Mouse (Mus musculus): ENCODE data around the gene Sumo3. TPM values are rescaled to one million over a fixed set of nuclear protein-coding genes. Genes with fewer than 3 reads are reported as not detected.

The Sumo3 gene
- polyA plus RNA-seq, 1 experiment from 2014 or later: 294 TPM

DNA sequence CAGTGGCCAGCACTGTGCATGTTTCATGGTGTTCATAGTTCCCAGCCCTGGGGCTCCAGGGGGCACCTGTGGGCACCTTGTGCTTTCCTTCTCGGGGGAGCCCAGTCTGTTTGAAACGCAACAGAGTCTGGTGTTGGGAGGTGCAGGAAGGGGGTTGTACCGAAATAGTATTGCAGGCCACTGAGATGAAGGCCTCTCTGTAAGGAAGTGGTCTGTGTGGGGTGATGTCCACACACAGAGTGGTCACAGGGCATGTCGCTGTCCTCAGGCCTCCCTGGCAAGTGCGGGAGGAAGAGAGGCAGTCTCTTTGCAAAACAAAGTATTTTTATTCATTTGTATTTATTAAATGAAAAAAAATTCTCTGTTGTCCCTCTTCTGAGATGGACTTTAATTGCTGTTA lies 39.7 kb downstream of the Sumo3 start:
- no peak overlapping the region for H3K27ac ChIP-seq (ENCODE audit: low read depth, low read length)
- no peaks in the 10 kb centered on the region for H3K4me1 ChIP-seq (ENCODE audit: control insufficient read depth, insufficient read depth, low read length)
- H3K27me3 ChIP-seq (ENCODE audit: control insufficient read depth, insufficient read depth, low read length): no peaks in the 10 kb centered on the region
- peaks cover 60% of the 10 kb centered on the region for H3K36me3 ChIP-seq (ENCODE audit: control insufficient read depth, insufficient read depth, low read length)
- no peak for ATAC-seq (ENCODE audit: low FRiP score, low TSS enrichment)
- H3K9me3 ChIP-seq (ENCODE audit: control insufficient read depth, low read length): no peaks in the 10 kb centered on the region
- WGBS: 90% methylated on average over 5 of the region's 5 CpGs
- H3K4me3 ChIP-seq (ENCODE audit: low read length): no peak overlapping the region
- no peak overlapping the region for H3K9ac ChIP-seq (ENCODE audit: low read depth, low read length)
- H3K4me2 ChIP-seq (replicated peaks; ENCODE audit: low read depth, low read length): no peak overlapping the region

DNA sequence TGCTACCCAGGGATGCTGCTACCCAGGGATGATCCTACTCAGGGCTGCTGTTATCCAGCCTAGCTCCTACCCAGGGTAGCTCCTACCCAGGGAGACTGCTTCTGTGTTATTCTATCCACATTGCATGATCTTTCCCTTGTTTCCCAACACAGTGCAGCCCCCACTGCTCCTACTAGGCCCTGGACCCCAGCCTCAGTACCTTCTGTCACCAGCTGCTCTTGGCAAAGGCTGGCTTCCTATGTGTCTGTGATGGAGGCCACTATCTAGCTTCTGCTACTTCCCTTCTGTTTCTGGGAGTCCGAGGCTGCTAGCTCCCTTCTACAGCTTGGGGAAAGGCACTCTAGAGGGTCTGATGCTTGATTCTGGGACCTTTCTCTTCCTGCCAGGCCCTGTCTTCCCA lies 41.6 kb downstream of the Sumo3 start:
- no peaks in the 10 kb centered on the region for H3K27me3 ChIP-seq (ENCODE audit: control insufficient read depth, insufficient read depth, low read length)
- no peak overlapping the region for H3K9ac ChIP-seq (ENCODE audit: low read depth, low read length)
- no peaks in the 10 kb centered on the region for H3K4me1 ChIP-seq (ENCODE audit: control insufficient read depth, insufficient read depth, low read length)
- no peak for ATAC-seq (ENCODE audit: low FRiP score, low TSS enrichment)
- no peak overlapping the region for H3K4me3 ChIP-seq (ENCODE audit: low read length)
- H3K4me2 ChIP-seq (replicated peaks; ENCODE audit: low read depth, low read length): no peak overlapping the region
- H3K36me3 ChIP-seq (ENCODE audit: control insufficient read depth, insufficient read depth, low read length): peaks cover 42% of the 10 kb centered on the region
- 88% methylated on average over 1 of the region's 1 CpGs for WGBS
- H3K9me3 ChIP-seq (ENCODE audit: control insufficient read depth, low read length): no peaks in the 10 kb centered on the region
- no peak overlapping the region for H3K27ac ChIP-seq (ENCODE audit: low read depth, low read length)

DNA sequence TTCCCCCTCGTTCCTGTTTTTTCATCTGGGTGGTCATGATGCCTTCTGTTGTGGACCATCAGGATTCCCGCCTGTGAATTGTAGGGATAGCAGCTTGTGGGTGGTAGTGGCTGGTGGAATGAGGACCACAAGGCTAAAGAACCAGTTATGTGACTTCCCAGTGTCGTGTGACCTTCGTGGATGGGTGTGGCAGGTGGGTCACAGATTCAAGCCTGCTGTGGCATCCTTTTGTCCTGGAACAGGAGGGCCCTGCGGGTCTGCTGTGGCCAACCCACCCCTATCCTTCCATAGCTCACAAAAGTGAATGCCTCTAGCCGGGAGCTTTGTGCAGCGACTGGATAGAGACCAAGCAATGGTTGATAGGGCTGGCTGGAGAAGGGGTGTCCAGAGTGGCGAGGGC lies 42.0 kb downstream of the Sumo3 start:
- Histone ChIP-seq H3K9me3 (ENCODE audit: control insufficient read depth, low read length) (no peaks in the 10 kb centered on the region), H3K27ac (ENCODE audit: low read depth, low read length) (no peak overlapping the region), H3K4me1 (ENCODE audit: control insufficient read depth, insufficient read depth, low read length) (no peaks in the 10 kb centered on the region), H3K9ac (ENCODE audit: low read depth, low read length) (no peak overlapping the region), H3K4me3 (ENCODE audit: low read length) (no peak overlapping the region), H3K27me3 (ENCODE audit: control insufficient read depth, insufficient read depth, low read length) (no peaks in the 10 kb centered on the region), H3K4me2 (replicated peaks; ENCODE audit: low read depth, low read length) (no peak overlapping the region), H3K36me3 (ENCODE audit: control insufficient read depth, insufficient read depth, low read length) (peaks cover 39% of the 10 kb centered on the region)
- WGBS: 82% methylated on average over 8 of the region's 8 CpGs
- ATAC-seq (ENCODE audit: low FRiP score, low TSS enrichment): no peak

DNA sequence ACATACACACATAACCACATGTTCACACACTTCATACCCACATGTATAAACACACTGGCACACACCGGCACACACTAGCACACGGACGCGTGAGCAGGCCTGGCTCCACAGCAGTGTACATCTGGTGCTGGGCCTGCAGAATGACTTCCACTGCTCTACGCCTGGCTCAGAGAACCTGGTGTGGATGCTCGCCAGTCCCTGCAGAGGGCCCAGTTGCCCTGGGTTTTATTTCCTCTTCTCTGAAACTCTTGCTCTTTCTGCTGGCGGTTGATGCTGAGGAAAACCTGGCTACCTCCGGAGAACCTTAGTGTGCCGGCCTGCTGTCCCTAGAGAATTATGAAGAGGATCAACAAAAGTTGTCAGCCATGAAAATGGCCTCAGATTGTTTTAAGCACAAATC lies 46.1 kb downstream of the Sumo3 start:
- H3K36me3 ChIP-seq (ENCODE audit: control insufficient read depth, insufficient read depth, low read length): no peaks in the 10 kb centered on the region; the same call in 1 of the 2 replicates
- WGBS: 91% methylated on average over 9 of the region's 9 CpGs
- no peak for ATAC-seq (ENCODE audit: low FRiP score, low TSS enrichment)
- H3K9ac ChIP-seq (ENCODE audit: low read depth, low read length): no peak overlapping the region
- no peaks in the 10 kb centered on the region for H3K9me3 ChIP-seq (ENCODE audit: control insufficient read depth, low read length)
- no peaks in the 10 kb centered on the region for H3K4me1 ChIP-seq (ENCODE audit: control insufficient read depth, insufficient read depth, low read length)
- no peaks in the 10 kb centered on the region for H3K27me3 ChIP-seq (ENCODE audit: control insufficient read depth, insufficient read depth, low read length)
- H3K4me3 ChIP-seq (ENCODE audit: low read length): no peak overlapping the region
- no peak overlapping the region for H3K4me2 ChIP-seq (replicated peaks; ENCODE audit: low read depth, low read length)
- no peak overlapping the region for H3K27ac ChIP-seq (ENCODE audit: low read depth, low read length)

DNA sequence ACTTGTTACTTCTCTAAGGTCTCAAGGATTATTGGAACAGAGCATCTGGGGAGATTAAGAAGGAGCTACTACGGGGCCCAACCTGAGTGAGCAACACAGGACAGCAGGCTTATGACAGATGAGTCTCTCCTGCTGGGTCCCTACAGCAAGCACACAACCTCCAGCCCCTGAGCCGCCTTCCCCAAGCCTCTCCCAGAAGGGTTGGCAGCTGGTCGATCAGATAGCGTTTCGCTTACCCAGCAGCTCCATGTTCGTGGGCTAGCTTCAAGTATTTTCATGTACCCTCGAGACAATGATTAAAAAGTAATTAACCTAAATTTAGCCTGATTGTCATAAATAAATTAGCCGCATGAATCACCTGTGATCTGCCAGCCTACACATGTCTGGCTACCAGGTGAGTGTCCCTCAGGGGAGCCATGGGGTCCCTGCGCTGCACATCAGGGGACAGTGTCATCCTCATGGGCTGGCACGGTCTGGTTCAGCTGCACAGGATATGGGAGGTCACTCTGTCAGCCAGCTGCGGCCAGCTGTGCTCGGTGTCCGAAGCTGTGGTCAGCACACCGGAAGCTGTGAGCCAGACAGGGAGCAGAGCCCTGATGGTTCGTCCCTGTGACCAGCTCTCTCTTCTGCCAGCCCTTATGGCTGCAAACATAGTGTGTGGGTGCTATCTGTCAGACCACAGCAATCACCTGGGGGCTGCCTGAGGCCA lies 52.5 kb downstream of the Sumo3 start:
- H3K27ac ChIP-seq (ENCODE audit: low read depth, low read length): no peak overlapping the region
- no peaks in the 10 kb centered on the region for H3K36me3 ChIP-seq (ENCODE audit: control insufficient read depth, insufficient read depth, low read length)
- peak; percentile 64; the same call in 1 of the 2 replicates for ATAC-seq (ENCODE audit: low FRiP score, low TSS enrichment)
- no peaks in the 10 kb centered on the region for H3K27me3 ChIP-seq (ENCODE audit: control insufficient read depth, insufficient read depth, low read length)
- H3K4me2 ChIP-seq (replicated peaks; ENCODE audit: low read depth, low read length): no peak overlapping the region
- WGBS: 45% methylated on average over 15 of the region's 15 CpGs
- no peak overlapping the region for H3K9ac ChIP-seq (ENCODE audit: low read depth, low read length)
- no peak overlapping the region for H3K4me3 ChIP-seq (ENCODE audit: low read length)
- 0 out of 2 replicates have a peak, but pooled peaks cover 6% of the 10 kb centered on the region for H3K4me1 ChIP-seq (ENCODE audit: control insufficient read depth, insufficient read depth, low read length)
- no peaks in the 10 kb centered on the region; the same call in 1 of the 2 replicates for H3K9me3 ChIP-seq (ENCODE audit: control insufficient read depth, low read length)

DNA sequence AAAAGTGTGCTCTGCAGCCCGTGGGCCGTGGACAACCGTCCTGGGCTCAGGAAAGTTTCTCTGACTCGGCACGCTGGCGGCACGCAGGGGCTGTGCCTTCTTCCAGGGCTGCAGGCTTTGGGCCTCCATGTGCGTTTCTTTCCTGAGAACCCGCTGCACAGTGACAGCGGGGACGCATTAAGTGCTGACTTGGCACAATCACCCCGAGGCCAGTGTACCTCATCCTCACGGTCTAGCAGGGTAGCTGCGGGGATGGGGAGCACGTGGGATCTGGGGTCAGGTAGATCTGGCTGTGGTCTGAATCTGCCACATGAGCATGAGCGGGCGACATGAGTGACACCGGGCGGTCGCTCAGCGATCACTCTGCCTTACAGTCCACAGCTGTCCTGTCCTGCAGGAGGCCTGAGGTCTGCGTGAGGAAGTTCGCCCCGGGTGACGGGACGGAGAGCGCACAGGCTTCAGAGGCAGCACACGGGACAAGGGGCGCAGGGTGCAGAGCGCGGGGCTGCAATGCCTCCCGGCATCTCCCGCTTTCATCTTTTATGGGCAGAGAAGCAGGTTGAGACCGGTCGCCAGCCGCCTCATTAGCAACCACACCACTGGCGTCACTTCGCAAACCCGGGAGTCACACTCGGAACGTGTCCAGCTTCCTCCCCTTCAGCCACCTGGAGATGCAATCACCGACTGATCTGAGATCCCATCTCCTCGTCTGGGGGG lies 58.2 kb downstream of the Sumo3 start:
- Histone ChIP-seq H3K4me1 (ENCODE audit: control insufficient read depth, insufficient read depth, low read length) (no peaks in the 10 kb centered on the region), H3K27ac (ENCODE audit: low read depth, low read length) (no peak overlapping the region), H3K4me3 (ENCODE audit: low read length) (no peak overlapping the region), H3K27me3 (ENCODE audit: control insufficient read depth, insufficient read depth, low read length) (peaks cover 6% of the 10 kb centered on the region; the same call in 1 of the 2 replicates), H3K36me3 (ENCODE audit: control insufficient read depth, insufficient read depth, low read length) (no peaks in the 10 kb centered on the region), H3K9ac (ENCODE audit: low read depth, low read length) (no peak overlapping the region), H3K9me3 (ENCODE audit: control insufficient read depth, low read length) (no peaks in the 10 kb centered on the region; the same call in 1 of the 2 replicates), H3K4me2 (replicated peaks; ENCODE audit: low read depth, low read length) (peak overlapping the region; percentile 21)
- 29% methylated on average over 42 of the region's 43 CpGs for WGBS
- no peak; the same call in 1 of the 2 replicates for ATAC-seq (ENCODE audit: low FRiP score, low TSS enrichment)

DNA sequence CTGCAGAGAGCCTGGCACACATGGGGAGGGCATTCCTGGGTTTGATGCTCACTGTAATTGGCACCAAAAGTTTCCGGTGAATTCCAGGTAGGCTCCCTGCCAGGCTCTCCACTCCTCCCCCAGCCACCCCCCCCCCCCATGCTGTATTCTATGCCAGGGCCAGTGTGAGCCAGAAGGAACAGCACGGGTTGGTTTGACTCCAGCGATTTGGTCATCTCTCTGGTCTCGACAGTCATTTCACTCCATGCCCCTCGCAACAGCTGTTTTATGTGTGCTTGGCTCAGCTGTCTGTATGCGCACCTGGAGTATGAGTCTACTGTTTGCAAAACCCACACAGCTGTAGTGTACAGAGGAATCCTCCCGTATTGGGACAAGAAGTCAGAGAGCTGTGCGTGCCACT lies 60.4 kb downstream of the Sumo3 start:
- no peak overlapping the region for H3K4me3 ChIP-seq (ENCODE audit: low read length)
- ATAC-seq (ENCODE audit: low FRiP score, low TSS enrichment): no peak
- no peaks in the 10 kb centered on the region for H3K36me3 ChIP-seq (ENCODE audit: control insufficient read depth, insufficient read depth, low read length)
- peaks cover 6% of the 10 kb centered on the region; the same call in 1 of the 2 replicates for H3K27me3 ChIP-seq (ENCODE audit: control insufficient read depth, insufficient read depth, low read length)
- WGBS: 88% methylated on average over 8 of the region's 8 CpGs
- H3K9me3 ChIP-seq (ENCODE audit: control insufficient read depth, low read length): no peaks in the 10 kb centered on the region
- H3K27ac ChIP-seq (ENCODE audit: low read depth, low read length): no peak overlapping the region
- H3K4me1 ChIP-seq (ENCODE audit: control insufficient read depth, insufficient read depth, low read length): no peaks in the 10 kb centered on the region
- no peak overlapping the region for H3K9ac ChIP-seq (ENCODE audit: low read depth, low read length)
- no peak overlapping the region for H3K4me2 ChIP-seq (replicated peaks; ENCODE audit: low read depth, low read length)

DNA sequence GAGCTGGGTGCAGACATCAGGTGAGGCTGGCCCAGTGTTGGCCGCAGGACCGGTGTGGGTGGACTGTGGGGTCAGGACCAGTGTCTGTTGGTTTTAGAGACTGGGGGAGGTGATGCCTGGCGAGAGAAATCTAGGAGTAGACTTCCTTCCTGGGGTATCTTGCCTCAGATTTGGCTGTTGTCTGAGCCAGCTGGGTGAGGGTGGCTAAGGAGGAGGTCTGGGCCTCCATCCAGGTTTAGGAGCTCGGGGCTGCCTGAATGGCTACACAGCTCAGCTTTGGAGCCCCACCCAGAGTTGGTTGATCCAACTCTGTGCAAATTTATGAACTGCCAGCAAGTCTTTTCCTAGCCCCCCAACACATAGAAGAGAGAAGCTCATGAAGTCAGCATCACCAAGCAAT lies 61.5 kb downstream of the Sumo3 start:
- no peak for ATAC-seq (ENCODE audit: low FRiP score, low TSS enrichment)
- no peaks in the 10 kb centered on the region for H3K9me3 ChIP-seq (ENCODE audit: control insufficient read depth, low read length)
- H3K9ac ChIP-seq (ENCODE audit: low read depth, low read length): no peak overlapping the region
- H3K4me1 ChIP-seq (ENCODE audit: control insufficient read depth, insufficient read depth, low read length): no peaks in the 10 kb centered on the region
- H3K36me3 ChIP-seq (ENCODE audit: control insufficient read depth, insufficient read depth, low read length): no peaks in the 10 kb centered on the region
- H3K4me3 ChIP-seq (ENCODE audit: low read length): no peak overlapping the region
- H3K27me3 ChIP-seq (ENCODE audit: control insufficient read depth, insufficient read depth, low read length): peaks cover 6% of the 10 kb centered on the region; the same call in 1 of the 2 replicates
- H3K4me2 ChIP-seq (replicated peaks; ENCODE audit: low read depth, low read length): no peak overlapping the region
- H3K27ac ChIP-seq (ENCODE audit: low read depth, low read length): no peak overlapping the region
- WGBS: 79% methylated on average over 4 of the region's 4 CpGs
